Mouse (Mus musculus) hindbrain, embryonic 16.5 days (tissue): Measurements from ENCODE around the gene Chd5. TPM values are rescaled to one million over a fixed set of nuclear protein-coding genes. Genes with fewer than 3 reads are reported as not detected.
A peak's percentile ranks its signal among the peaks of the same experiment; 100 is the strongest.

Experiments used
- ATAC-seq: fragments of 200-750 bp; cut with Nextera tagmentation; 2 replicates; pipeline ENCODE4 v1.8.0; 2017; ENCODE audit warnings: moderate TSS enrichment, moderate library complexity
- H3K27ac ChIP-seq: fragments of 300-500 bp; sonication (generic); 2 replicates; pipeline ENCODE4 v1.5.1; 2014; ENCODE audit warnings: low read depth, mild to moderate bottlenecking, control low read depth, low read length, moderate library complexity
- H3K27me3 ChIP-seq: fragments of 300-500 bp; sonication (generic); replicated peaks from 2 replicates; pipeline ENCODE4 v1.6.1; 2014; ENCODE audit warnings: low read length; ENCODE audit not compliant: control insufficient read depth, insufficient read depth
- H3K36me3 ChIP-seq: fragments of 300-500 bp; sonication (generic); 2 replicates; pipeline ENCODE4 v1.6.1; 2014; ENCODE audit warnings: mild to moderate bottlenecking, low read length, moderate library complexity, mixed read lengths; ENCODE audit not compliant: control insufficient read depth, insufficient read depth
- H3K4me1 ChIP-seq: fragments of 300-500 bp; sonication (generic); 2 replicates; pipeline ENCODE4 v1.6.1; 2014; ENCODE audit warnings: low read depth, low read length; ENCODE audit not compliant: control insufficient read depth, insufficient read depth
- H3K4me2 ChIP-seq: fragments of 300-500 bp; sonication (generic); 2 replicates; pipeline ENCODE4 v1.6.1; 2014; ENCODE audit warnings: mild to moderate bottlenecking, low read length, control low read depth, moderate library complexity
- H3K4me3 ChIP-seq: fragments of 300-500 bp; sonication (generic); 2 replicates; pipeline ENCODE4 v1.5.1; 2014; ENCODE audit warnings: mild to moderate bottlenecking, low read length, control low read depth, moderate library complexity
- H3K9ac ChIP-seq: fragments of 300-500 bp; sonication (generic); 2 replicates; pipeline ENCODE4 v1.6.1; 2014; ENCODE audit warnings: low read depth, mild to moderate bottlenecking, control low read depth, low read length, moderate library complexity
- H3K9me3 ChIP-seq: fragments of 300-500 bp; sonication (generic); 2 replicates; pipeline ENCODE4 v1.6.1; 2014; ENCODE audit warnings: mild to moderate bottlenecking, low read length, moderate library complexity; ENCODE audit not compliant: control insufficient read depth
- WGBS: fragments of 180-500 bp; shearing (Covaris S2); extraction: QIAGEN DNeasy Blood & Tissue Kit; methylation state at CpG from one replicate; pipeline ENCODE4 v1.1.7; 2014; 5-methylcytosine and 5-hydroxymethylcytosine counted together
- polyA plus RNA-seq: library from polyadenylated mRNA; unstranded; fragments of >200 nt; fragmentation: Nextera tagmentation; extraction: Ambion mirVana; gene quantifications from 2 replicates; pipeline ENCODE4 v1.2.1, GENCODE M21; 2015

Gene Chd5
- polyA plus RNA-seq, 1 experiment from 2014 or later = 46.7 TPM

DNA sequence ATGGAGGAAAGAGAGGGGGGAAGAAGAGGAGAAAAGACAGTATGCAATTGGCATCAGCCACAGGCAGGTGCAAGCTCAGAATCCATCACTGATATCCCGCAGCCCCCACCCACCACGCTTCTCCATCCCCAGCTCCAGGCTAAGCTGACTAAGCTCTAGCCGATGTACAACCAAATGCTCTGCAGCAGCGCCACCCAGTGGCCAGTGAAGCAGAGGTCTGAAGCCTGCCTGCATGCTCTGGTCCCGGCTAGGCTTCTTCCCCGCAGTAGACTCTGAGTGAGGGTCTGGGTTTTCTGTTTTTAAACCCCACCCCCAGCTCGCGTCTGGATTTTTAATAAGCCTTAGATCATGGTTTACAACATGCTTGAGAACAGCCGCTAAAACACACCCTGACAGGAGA is 96.4 kb downstream of the Chd5 start:
- Histone ChIP-seq H3K4me3 (peak overlapping the region; percentile 27), H3K4me1 (peaks cover 2% of the 10 kb centered on the region; the same call in 1 of the 2 replicates), H3K27me3 (no peaks in the 10 kb centered on the region), H3K27ac (no peak overlapping the region), H3K36me3 (no peaks in the 10 kb centered on the region), H3K9ac (peak overlapping the region; percentile 45), H3K9me3 (no peaks in the 10 kb centered on the region), H3K4me2 (peak overlapping the region; percentile 59)
- peak; percentile 94 for ATAC-seq
- under 1% methylated on average over 9 of the region's 9 CpGs for WGBS

DNA sequence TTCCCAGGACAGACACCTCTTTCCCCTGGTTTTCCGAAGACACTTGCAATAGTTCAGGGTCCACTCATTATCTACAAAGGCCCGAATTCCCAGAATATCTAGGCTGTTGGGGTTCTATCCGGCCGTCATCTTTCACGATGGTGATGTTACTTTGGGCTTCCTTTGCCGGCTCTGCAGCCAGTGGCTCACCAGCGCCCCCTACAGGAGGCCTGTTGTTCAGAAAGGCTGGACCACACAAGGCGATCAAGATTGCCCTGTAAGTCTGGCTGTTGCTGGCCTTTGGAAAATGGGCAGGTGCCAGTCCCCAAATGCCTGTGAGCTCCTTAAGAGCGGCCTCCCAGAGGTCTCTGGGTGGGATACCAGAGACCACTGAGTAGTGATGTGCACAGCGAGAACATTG is 96.8 kb downstream of the Chd5 start:
- peak; percentile 69 for ATAC-seq
- WGBS = 10% methylated on average over 10 of the region's 10 CpGs
- H3K4me1 ChIP-seq = peaks cover 2% of the 10 kb centered on the region; the same call in 1 of the 2 replicates
- H3K9me3 ChIP-seq = no peaks in the 10 kb centered on the region
- no peak overlapping the region for H3K27ac ChIP-seq
- no peaks in the 10 kb centered on the region for H3K36me3 ChIP-seq
- H3K4me2 ChIP-seq = peak overlapping the region; percentile 59
- peak overlapping the region; percentile 45 for H3K9ac ChIP-seq
- peak overlapping the region; percentile 27 for H3K4me3 ChIP-seq
- H3K27me3 ChIP-seq = no peaks in the 10 kb centered on the region

Other genes starting within 250 kb of the Chd5 start
- 0.80 and 1.1 TPM in 2 replicates for gene Tnfrsf25, start 222.7 kb upstream of the Chd5 start, polyA plus RNA-seq
- gene Espn, start 186.3 kb upstream of the Chd5 start, polyA plus RNA-seq = 0.34 and 0.46 TPM in 2 replicates
- not detected in 2 replicates for gene Hes2, start 179.8 kb upstream of the Chd5 start, polyA plus RNA-seq
- 478 and 542 TPM in 2 replicates for gene Acot7, start 160.5 kb upstream of the Chd5 start, polyA plus RNA-seq
- 15.5 and 16.4 TPM in 2 replicates for gene Gpr153, start 64.4 kb upstream of the Chd5 start, polyA plus RNA-seq
- 0.11 and 0.50 TPM in 2 replicates for gene Hes3, start 47.0 kb upstream of the Chd5 start, polyA plus RNA-seq
- gene Icmt, start 41.4 kb upstream of the Chd5 start, polyA plus RNA-seq = 17.2 and 22.2 TPM in 2 replicates
- 9.0 and 10.6 TPM in 2 replicates for gene Rnf207, start 19.7 kb upstream of the Chd5 start, polyA plus RNA-seq
- 125 and 138 TPM in 2 replicates for gene Rpl22, start 12.9 kb upstream of the Chd5 start, polyA plus RNA-seq
- gene Nphp4, start 138.1 kb downstream of the Chd5 start, polyA plus RNA-seq = 5.5 and 6.2 TPM in 2 replicates
- 33.2 and 33.5 TPM in 2 replicates for gene Kcnab2, start 139.2 kb downstream of the Chd5 start, polyA plus RNA-seq